Mouse (Mus musculus): ENCODE results near the gene Gm9040. TPM values are rescaled to one million over a fixed set of nuclear protein-coding genes. Genes with fewer than 3 reads are reported as not detected.

Gm9040 gene
- polyA plus RNA-seq (2014; fragmentation: Illumina TruSeq; extraction: RNeasy Lipid Tissue Mini Kit (QIAGEN cat#74804)): not detected

GRCm38 (mm10) chr10:118326869-118327268 is at the start of gene Gm9040:
Gene Gm9040 (minus strand): TSS chr10:118326969.

GRCm38 (mm10) chr10:118354005-118354404 is 27.2 kb upstream of the Gm9040 start, which contains the start of gene Gm9049:
Gene Gm9049 (minus strand): TSS chr10:118354105.

GRCm38 (mm10) chr10:118348579-118348978 is 21.8 kb upstream of the Gm9040 start, which contains the start of gene Gm9048:
Gene Gm9048 (minus strand): TSS chr10:118348679.

GRCm38 (mm10) chr10:118343155-118343554 is 16.4 kb upstream of the Gm9040 start, which contains the start of gene Gm9046:
Gene Gm9046 (minus strand): TSS chr10:118343255.

GRCm38 (mm10) chr10:118337731-118338130 is 11.0 kb upstream of the Gm9040 start, which contains the start of gene Gm9045:
Gene Gm9045 (minus strand): TSS chr10:118337831.

GRCm38 (mm10) chr10:118332308-118332707 is 5.5 kb upstream of the Gm9040 start, which contains the start of gene Gm9044:
Gene Gm9044 (minus strand): TSS chr10:118332408.

GRCm38 (mm10) chr10:118294938-118295337 is 31.8 kb downstream of the Gm9040 start, which contains the start of gene Iltifb:
Gene Iltifb (minus strand): TSS chr10:118295038.

Other genes starting within 250 kb of the Gm9040 start
- gene Mdm1, start 185.2 kb downstream of the Gm9040 start, polyA plus RNA-seq (2014; fragmentation: Illumina TruSeq; extraction: RNeasy Lipid Tissue Mini Kit (QIAGEN cat#74804)): 11.6 TPM
- gene Il22, start 122.0 kb downstream of the Gm9040 start, polyA plus RNA-seq (2014; fragmentation: Illumina TruSeq; extraction: RNeasy Lipid Tissue Mini Kit (QIAGEN cat#74804)): not detected
- gene Gm32717, start 86.2 kb downstream of the Gm9040 start, polyA plus RNA-seq (2014; fragmentation: Illumina TruSeq; extraction: RNeasy Lipid Tissue Mini Kit (QIAGEN cat#74804)): not detected
- gene Gm32802, start 68.3 kb downstream of the Gm9040 start, polyA plus RNA-seq (2014; fragmentation: Illumina TruSeq; extraction: RNeasy Lipid Tissue Mini Kit (QIAGEN cat#74804)): not detected
- not detected for gene Iltifb, start 31.9 kb downstream of the Gm9040 start, polyA plus RNA-seq (2014; fragmentation: Illumina TruSeq; extraction: RNeasy Lipid Tissue Mini Kit (QIAGEN cat#74804))
- not detected for gene Gm9044, start 5.4 kb upstream of the Gm9040 start, polyA plus RNA-seq (2014; fragmentation: Illumina TruSeq; extraction: RNeasy Lipid Tissue Mini Kit (QIAGEN cat#74804))
- not detected for gene Gm9045, start 10.9 kb upstream of the Gm9040 start, polyA plus RNA-seq (2014; fragmentation: Illumina TruSeq; extraction: RNeasy Lipid Tissue Mini Kit (QIAGEN cat#74804))
- gene Gm9046, start 16.3 kb upstream of the Gm9040 start, polyA plus RNA-seq (2014; fragmentation: Illumina TruSeq; extraction: RNeasy Lipid Tissue Mini Kit (QIAGEN cat#74804)): not detected
- gene Gm9048, start 21.7 kb upstream of the Gm9040 start, polyA plus RNA-seq (2014; fragmentation: Illumina TruSeq; extraction: RNeasy Lipid Tissue Mini Kit (QIAGEN cat#74804)): not detected
- gene Gm9049, start 27.1 kb upstream of the Gm9040 start, polyA plus RNA-seq (2014; fragmentation: Illumina TruSeq; extraction: RNeasy Lipid Tissue Mini Kit (QIAGEN cat#74804)): not detected
- not detected for gene Ifng, start 114.1 kb upstream of the Gm9040 start, polyA plus RNA-seq (2014; fragmentation: Illumina TruSeq; extraction: RNeasy Lipid Tissue Mini Kit (QIAGEN cat#74804))